Mouse (Mus musculus): Measurements from ENCODE around the gene Anapc7. TPM values are rescaled to one million over a fixed set of nuclear protein-coding genes. Genes with fewer than 3 reads are reported as not detected.

Gene Anapc7
- polyA plus RNA-seq, 1 experiment from 2014 or later, result 26.5 TPM

- TF ChIP-seq EP300 (IDR thresholded peaks at IDR 0.05), result no peak
- WGBS, result 96% methylated on average over 2 of the region's 2 CpGs
Measured at GRCm38 (mm10) chr5:122490148-122490547, 68.7 kb downstream of the Anapc7 start.

GRCm38 (mm10) chr5:122491385-122491784, 69.9 kb downstream of the Anapc7 start:
- Histone ChIP-seq H3K36me3 (ENCODE audit: insufficient read depth, low read length) (peaks cover 23% of the 10 kb centered on the region), H3K27ac (ENCODE audit: low read length) (no peak overlapping the region), H3K4me3 (ENCODE audit: low read depth, low read length) (no peak overlapping the region), H3K4me2 (replicated peaks; ENCODE audit: low read depth, low read length) (no peak overlapping the region), H3K27me3 (replicated peaks; ENCODE audit: insufficient read depth, low read length) (no peaks in the 10 kb centered on the region), H3K9ac (replicated peaks; ENCODE audit: low read depth) (no peak overlapping the region), H3K9me3 (ENCODE audit: low read length) (no peaks in the 10 kb centered on the region), H3K4me1 (ENCODE audit: insufficient read depth, low read depth, low read length) (no peaks in the 10 kb centered on the region)
- TF ChIP-seq CTCF (IDR thresholded peaks at IDR 0.05), result no peak
- TF ChIP-seq EP300 (IDR thresholded peaks at IDR 0.05), result no peak
- ATAC-seq (no peak), DNase-seq (ENCODE audit: low spot score) (no peak)
- 82% methylated on average over 10 of the region's 10 CpGs for WGBS

More at GRCm38 (mm10) chr5:122490148-122490547, 68.7 kb downstream of the Anapc7 start:
- H3K36me3 ChIP-seq (ENCODE audit: insufficient read depth, low read length), result peaks cover 18% of the 10 kb centered on the region
- no peak overlapping the region for H3K9ac ChIP-seq (replicated peaks; ENCODE audit: low read depth)
- H3K27ac ChIP-seq (ENCODE audit: low read length), result no peak overlapping the region
- no peak overlapping the region for H3K4me2 ChIP-seq (replicated peaks; ENCODE audit: low read depth, low read length)
- H3K27me3 ChIP-seq (replicated peaks; ENCODE audit: insufficient read depth, low read length), result no peaks in the 10 kb centered on the region
- H3K4me3 ChIP-seq (ENCODE audit: low read depth, low read length), result no peak overlapping the region
- ATAC-seq, result no peak
- H3K4me1 ChIP-seq (ENCODE audit: insufficient read depth, low read depth, low read length), result no peaks in the 10 kb centered on the region
- DNase-seq (ENCODE audit: low spot score), result no peak
- no peaks in the 10 kb centered on the region for H3K9me3 ChIP-seq (ENCODE audit: low read length)

- DNase-seq (ENCODE audit: low spot score) (no peak), ATAC-seq (no peak)
- H3K27ac ChIP-seq (ENCODE audit: low read length), result no peak overlapping the region
- no peaks in the 10 kb centered on the region for H3K9me3 ChIP-seq (ENCODE audit: low read length)
- 82% methylated on average over 2 of the region's 2 CpGs for WGBS
- H3K4me3 ChIP-seq (ENCODE audit: low read depth, low read length), result no peak overlapping the region
- peaks cover 23% of the 10 kb centered on the region for H3K36me3 ChIP-seq (ENCODE audit: insufficient read depth, low read length)
- H3K9ac ChIP-seq (replicated peaks; ENCODE audit: low read depth), result no peak overlapping the region
- no peak overlapping the region for H3K4me2 ChIP-seq (replicated peaks; ENCODE audit: low read depth, low read length)
- H3K4me1 ChIP-seq (ENCODE audit: insufficient read depth, low read depth, low read length), result no peaks in the 10 kb centered on the region
- H3K27me3 ChIP-seq (replicated peaks; ENCODE audit: insufficient read depth, low read length), result no peaks in the 10 kb centered on the region
- TF ChIP-seq EP300 (IDR thresholded peaks at IDR 0.05) (no peak), CTCF (IDR thresholded peaks at IDR 0.05) (no peak)
Measured at GRCm38 (mm10) chr5:122493035-122493434, 71.5 kb downstream of the Anapc7 start.

GRCm38 (mm10) chr5:122494449-122494848, 73.0 kb downstream of the Anapc7 start:
- Histone ChIP-seq H3K4me2 (replicated peaks; ENCODE audit: low read depth, low read length) (no peak overlapping the region), H3K27ac (ENCODE audit: low read length) (no peak overlapping the region), H3K4me3 (ENCODE audit: low read depth, low read length) (no peak overlapping the region)

More at GRCm38 (mm10) chr5:122494449-122494848, 73.0 kb downstream of the Anapc7 start:
- peaks cover 18% of the 10 kb centered on the region for H3K36me3 ChIP-seq (ENCODE audit: insufficient read depth, low read length)
- 21% methylated on average over 1 of the region's 1 CpGs for WGBS
- ATAC-seq (no peak), DNase-seq (ENCODE audit: low spot score) (no peak)
- TF ChIP-seq CTCF (IDR thresholded peaks at IDR 0.05), result no peak
- no peak for TF ChIP-seq EP300 (IDR thresholded peaks at IDR 0.05)
- H3K9me3 ChIP-seq (ENCODE audit: low read length), result no peaks in the 10 kb centered on the region
- H3K4me1 ChIP-seq (ENCODE audit: insufficient read depth, low read depth, low read length), result no peaks in the 10 kb centered on the region
- no peaks in the 10 kb centered on the region for H3K27me3 ChIP-seq (replicated peaks; ENCODE audit: insufficient read depth, low read length)
- no peak overlapping the region for H3K9ac ChIP-seq (replicated peaks; ENCODE audit: low read depth)

Other genes starting within 250 kb of the Anapc7 start
- gene Hvcn1, start 214.9 kb upstream of the Anapc7 start, polyA plus RNA-seq (2015; fragmentation: Nextera tagmentation; extraction: Ambion mirVana), result 3.7 and 3.9 TPM in 2 replicates
- gene Tctn1, start 157.2 kb upstream of the Anapc7 start, polyA plus RNA-seq (2015; fragmentation: Nextera tagmentation; extraction: Ambion mirVana), result 4.5 and 5.1 TPM in 2 replicates
- 12.2 and 12.7 TPM in 2 replicates for gene Pptc7, start 137.3 kb upstream of the Anapc7 start, polyA plus RNA-seq (2015; fragmentation: Nextera tagmentation; extraction: Ambion mirVana)
- gene Rad9b, start 67.5 kb upstream of the Anapc7 start, polyA plus RNA-seq (2015; fragmentation: Nextera tagmentation; extraction: Ambion mirVana), result 6.4 and 6.9 TPM in 2 replicates
- 189 and 193 TPM in 2 replicates for gene Vps29, start 67.3 kb upstream of the Anapc7 start, polyA plus RNA-seq (2015; fragmentation: Nextera tagmentation; extraction: Ambion mirVana)
- gene Gpn3, start 49.8 kb upstream of the Anapc7 start, polyA plus RNA-seq (2015; fragmentation: Nextera tagmentation; extraction: Ambion mirVana), result 61.2 and 69.2 TPM in 2 replicates
- 41.0 and 42.1 TPM in 2 replicates for gene Fam216a, start 49.3 kb upstream of the Anapc7 start, polyA plus RNA-seq (2015; fragmentation: Nextera tagmentation; extraction: Ambion mirVana)
- gene Arpc3, start 29.8 kb upstream of the Anapc7 start, polyA plus RNA-seq (2015; fragmentation: Nextera tagmentation; extraction: Ambion mirVana), result 169 and 177 TPM in 2 replicates
- gene Atp2a2, start 80.5 kb downstream of the Anapc7 start, polyA plus RNA-seq (2015; fragmentation: Nextera tagmentation; extraction: Ambion mirVana), result 27.4 and 32.4 TPM in 2 replicates
- 29.5 and 38.5 TPM in 2 replicates for gene Ift81, start 192.8 kb downstream of the Anapc7 start, polyA plus RNA-seq (2015; fragmentation: Nextera tagmentation; extraction: Ambion mirVana)
- 6.7 and 7.0 TPM in 2 replicates for gene P2rx7, start 222.2 kb downstream of the Anapc7 start, polyA plus RNA-seq (2015; fragmentation: Nextera tagmentation; extraction: Ambion mirVana)